In the genomic region with DNA sequence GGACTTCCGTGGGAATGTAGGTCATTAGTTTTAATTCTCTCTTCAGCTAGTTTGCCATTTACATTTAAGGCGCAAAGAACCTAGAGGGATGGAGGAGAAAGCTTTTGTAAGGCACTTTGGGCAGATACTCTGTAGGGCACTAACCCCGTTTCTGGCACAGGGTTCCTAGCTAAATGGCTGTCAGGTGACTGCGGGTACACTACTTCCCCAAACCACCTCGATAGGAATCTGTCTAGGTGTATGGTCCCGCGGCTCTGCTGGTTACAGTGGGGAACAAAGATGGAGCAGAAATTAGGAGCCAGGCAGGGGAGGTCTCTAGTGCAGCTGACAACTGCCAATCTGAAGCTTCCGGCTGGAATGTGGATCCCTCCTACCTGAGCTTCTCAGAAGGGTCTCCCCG, we compare ENCODE assay signal across 8 mouse cellular contexts. TPM values are rescaled to one million over a fixed set of nuclear protein-coding genes. Genes with fewer than 3 reads are reported as not detected.
DNase-seq lines count a peak whose midpoint lies in the region; ATAC-seq and TF ChIP-seq lines count a peak whose summit lies in the region.

No protein-coding gene starts in this region.

- peaks cover 6% of the 10 kb centered on the region; the same call in 1 of the 2 replicates for H3K36me3 ChIP-seq in kidney, postnatal 0 days (ENCODE audit: insufficient read depth, low read length)
- H3K36me3 ChIP-seq in embryonic facial prominence, embryonic 11.5 days (replicated peaks; ENCODE audit: control insufficient read depth, insufficient read depth, low read depth, low read length) = no peaks in the 10 kb centered on the region
- 0 out of 2 replicates have a peak, but pooled peaks cover 6% of the 10 kb centered on the region for H3K36me3 ChIP-seq in intestine, embryonic 15.5 days
- peaks cover 6% of the 10 kb centered on the region for H3K36me3 ChIP-seq in myocyte (ENCODE audit: control insufficient read depth, insufficient read depth)
- H3K36me3 ChIP-seq in thymus, adult 2 months (ENCODE audit: control insufficient read depth, insufficient read depth, low read length) = no peaks in the 10 kb centered on the region

- H3K27me3 ChIP-seq in kidney, postnatal 0 days (ENCODE audit: insufficient read depth, low read length) = no peaks in the 10 kb centered on the region
- H3K27me3 ChIP-seq in embryonic facial prominence, embryonic 11.5 days (ENCODE audit: control insufficient read depth, insufficient read depth, low read length) = no peaks in the 10 kb centered on the region
- H3K27me3 ChIP-seq in intestine, embryonic 15.5 days (replicated peaks) = no peaks in the 10 kb centered on the region
- no peaks in the 10 kb centered on the region for H3K27me3 ChIP-seq in myocyte (ENCODE audit: control insufficient read depth, insufficient read depth, insufficient read length)
- no peaks in the 10 kb centered on the region for H3K27me3 ChIP-seq in thymus, adult 2 months (ENCODE audit: control insufficient read depth, insufficient read depth, low read length)

- no peak for TF ChIP-seq CTCF in kidney, postnatal 0 days (IDR thresholded peaks at IDR 0.05; ENCODE audit: low read depth)
- TF ChIP-seq CTCF in thymus, adult 2 months (IDR thresholded peaks at IDR 0.05; ENCODE audit: borderline replicate concordance, control insufficient read depth, extremely low read depth, insufficient read depth, low read length, poor library complexity) = no peak

- peak overlapping the region; percentile 33 for H3ac ChIP-seq in myocyte (ENCODE audit: control insufficient read depth, insufficient read length)

- H3K9me3 ChIP-seq in kidney, postnatal 0 days (replicated peaks; ENCODE audit: low read length) = no peaks in the 10 kb centered on the region
- H3K9me3 ChIP-seq in embryonic facial prominence, embryonic 11.5 days (replicated peaks; ENCODE audit: control insufficient read depth, low read length) = no peaks in the 10 kb centered on the region
- H3K9me3 ChIP-seq in intestine, embryonic 15.5 days = no peaks in the 10 kb centered on the region

- no peak for TF ChIP-seq POLR2A in myocyte (IDR thresholded peaks at IDR 0.05; ENCODE audit: insufficient read length, low read depth)
- TF ChIP-seq POLR2A in thymus, adult 2 months (IDR thresholded peaks at IDR 0.05; ENCODE audit: control insufficient read depth, extremely low read depth, insufficient read depth, low read length, poor library complexity) = no peak

- no peak overlapping the region for H3K27ac ChIP-seq in kidney, postnatal 0 days
- no peak overlapping the region for H3K27ac ChIP-seq in embryonic facial prominence, embryonic 11.5 days (replicated peaks; ENCODE audit: low read depth, low read length)
- H3K27ac ChIP-seq in intestine, embryonic 15.5 days = 0 out of 2 replicates have a peak overlapping the region, but pooled peaks have one; percentile 29
- H3K27ac ChIP-seq in thymus, adult 2 months (ENCODE audit: control insufficient read depth, insufficient read depth, low read length) = no peak overlapping the region

- peaks cover 19% of the 10 kb centered on the region for H3K79me2 ChIP-seq in myocyte (ENCODE audit: control insufficient read depth, insufficient read depth)

- ATAC-seq in kidney, postnatal 0 days (replicated peaks; ENCODE audit: low FRiP score, low read depth) = no peak
- ATAC-seq in embryonic facial prominence, embryonic 11.5 days (replicated peaks; ENCODE audit: insufficient number of reproducible peaks, low FRiP score, low TSS enrichment, low read depth) = no peak
- ATAC-seq in intestine, embryonic 15.5 days = no peak
- ATAC-seq in cerebellum, adult (ENCODE audit: insufficient number of reproducible peaks, low FRiP score, low TSS enrichment) = no peak
- ATAC-seq in megakaryocyte progenitor cell, adult 5-6 weeks (replicated peaks; ENCODE audit: poor library complexity) = no peak

- H3K4me1 ChIP-seq in kidney, postnatal 0 days (replicated peaks; ENCODE audit: insufficient read depth, low read length) = peaks cover 18% of the 10 kb centered on the region
- H3K4me1 ChIP-seq in embryonic facial prominence, embryonic 11.5 days (ENCODE audit: control insufficient read depth, insufficient read depth, low read length) = peaks cover 3% of the 10 kb centered on the region; the same call in 1 of the 2 replicates
- peaks cover 32% of the 10 kb centered on the region for H3K4me1 ChIP-seq in intestine, embryonic 15.5 days (replicated peaks)
- peaks cover 28% of the 10 kb centered on the region for H3K4me1 ChIP-seq in thymus, adult 2 months (replicated peaks; ENCODE audit: control insufficient read depth, insufficient read depth, low read length)

- 14% methylated on average over 9 of the region's 9 CpGs for WGBS in kidney, postnatal 0 days
- WGBS in embryonic facial prominence, embryonic 11.5 days = 18% methylated on average over 9 of the region's 9 CpGs
- WGBS in intestine, embryonic 15.5 days = 24% methylated on average over 9 of the region's 9 CpGs
- 27% methylated on average over 9 of the region's 9 CpGs for WGBS in thymus, adult 2 months

- DNase-seq in kidney, postnatal 0 days (ENCODE audit: low spot score) = no peak
- no peak for DNase-seq in kidney, postnatal 4 days
- DNase-seq in embryonic facial prominence, embryonic 11.5 days (ENCODE audit: low spot score) = no peak
- DNase-seq in thymus, adult 2 months = no peak

- H3K9ac ChIP-seq in kidney, postnatal 0 days (ENCODE audit: low read depth, low read length) = peak overlapping the region; percentile 89; the same call in 1 of the 2 replicates
- peak overlapping the region; percentile 23; the same call in 1 of the 2 replicates for H3K9ac ChIP-seq in embryonic facial prominence, embryonic 11.5 days (replicated peaks; ENCODE audit: low read length)
- H3K9ac ChIP-seq in intestine, embryonic 15.5 days = peak overlapping the region; percentile 87; the same call in 1 of the 2 replicates

- H3K4me3 ChIP-seq in kidney, postnatal 0 days (replicated peaks; ENCODE audit: low read depth, low read length) = peak overlapping the region; percentile 82
- H3K4me3 ChIP-seq in embryonic facial prominence, embryonic 11.5 days (ENCODE audit: low read depth, low read length) = peak overlapping the region; percentile 92
- peak overlapping the region; percentile 94 for H3K4me3 ChIP-seq in intestine, embryonic 15.5 days (replicated peaks)
- peak overlapping the region; percentile 49 for H3K4me3 ChIP-seq in myocyte
- H3K4me3 ChIP-seq in thymus, adult 2 months (ENCODE audit: control insufficient read depth, insufficient read depth, low read length) = no peak overlapping the region

- H3K4me2 ChIP-seq in kidney, postnatal 0 days (ENCODE audit: low read length) = peak overlapping the region; percentile 86
- H3K4me2 ChIP-seq in embryonic facial prominence, embryonic 11.5 days (ENCODE audit: low read depth, low read length) = peak overlapping the region; percentile 98
- peak overlapping the region; percentile 94 for H3K4me2 ChIP-seq in intestine, embryonic 15.5 days (replicated peaks)
- peak overlapping the region; percentile 87 for H3K4me2 ChIP-seq in myocyte (ENCODE audit: low read depth)

TF ChIP-seq in myocyte, 11 proteins besides CTCF, POLR2A, EP300 and RAD21 (continues in another document):
- TF ChIP-seq E2F4 (IDR thresholded peaks at IDR 0.05; ENCODE audit: insufficient read depth) = no peak

RNA-seq across cellular contexts. Expression of a gene that starts 1.3 kb away (rescaled TPM):
- 5.9 and 6.6 TPM in 2 replicates for polyA plus RNA-seq in kidney, postnatal 0 days (2015; fragmentation: Nextera tagmentation; extraction: Ambion mirVana)
- polyA plus RNA-seq in embryonic facial prominence, embryonic 11.5 days (2014; fragmentation: Nextera tagmentation; extraction: Ambion mirVana) = 4.9 and 5.1 TPM in 2 replicates
- polyA plus RNA-seq in intestine, embryonic 15.5 days (2015; fragmentation: Nextera tagmentation; extraction: Ambion mirVana) = 8.3 TPM in 2 replicates
- polyA plus RNA-seq in myocyte (2012; fragmentation: generic; extraction: Trizol) = 18.0 TPM
- polyA plus RNA-seq in thymus, adult 2 months (2012; rRNA removed) = 46.1 and 47.3 TPM in 2 replicates
- total RNA-seq in megakaryocyte progenitor cell, adult 5-6 weeks (2015) = 4.8 and 5.6 TPM in 2 replicates
- total RNA-seq in megakaryocyte progenitor cell, adult 5-6 weeks (2017) = 3.6 and 5.5 TPM in 2 replicates

RNA-seq across cellular contexts. Expression of a gene that starts 30.8 kb away (rescaled TPM):
- polyA plus RNA-seq in kidney, postnatal 0 days (2015; fragmentation: Nextera tagmentation; extraction: Ambion mirVana) = 314 and 321 TPM in 2 replicates
- 388 and 414 TPM in 2 replicates for polyA plus RNA-seq in embryonic facial prominence, embryonic 11.5 days (2014; fragmentation: Nextera tagmentation; extraction: Ambion mirVana)
- polyA plus RNA-seq in intestine, embryonic 15.5 days (2015; fragmentation: Nextera tagmentation; extraction: Ambion mirVana) = 311 and 328 TPM in 2 replicates
- 388 TPM for polyA plus RNA-seq in myocyte (2012; fragmentation: generic; extraction: Trizol)
- 37.3 and 38.0 TPM in 2 replicates for polyA plus RNA-seq in thymus, adult 2 months (2012; rRNA removed)
- 76.7 and 114 TPM in 2 replicates for total RNA-seq in megakaryocyte progenitor cell, adult 5-6 weeks (2015)
- total RNA-seq in megakaryocyte progenitor cell, adult 5-6 weeks (2017) = 88.6 and 104 TPM in 2 replicates

RNA-seq across cellular contexts. Expression of a gene that starts 31.0 kb away (rescaled TPM):
- polyA plus RNA-seq in kidney, postnatal 0 days (2015; fragmentation: Nextera tagmentation; extraction: Ambion mirVana) = 12.9 and 15.2 TPM in 2 replicates
- 6.8 and 7.9 TPM in 2 replicates for polyA plus RNA-seq in embryonic facial prominence, embryonic 11.5 days (2014; fragmentation: Nextera tagmentation; extraction: Ambion mirVana)
- polyA plus RNA-seq in intestine, embryonic 15.5 days (2015; fragmentation: Nextera tagmentation; extraction: Ambion mirVana) = 4.5 and 5.7 TPM in 2 replicates
- 15.2 TPM for polyA plus RNA-seq in myocyte (2012; fragmentation: generic; extraction: Trizol)
- polyA plus RNA-seq in thymus, adult 2 months (2012; rRNA removed) = 1.3 and 1.8 TPM in 2 replicates
- total RNA-seq in megakaryocyte progenitor cell, adult 5-6 weeks (2015) = 0.99 TPM in 1 of 2 replicates, not detected in the other
- total RNA-seq in megakaryocyte progenitor cell, adult 5-6 weeks (2017) = not detected in 2 replicates

RNA-seq across cellular contexts. Expression of a gene that starts 35.1 kb away (rescaled TPM):
- 199 and 218 TPM in 2 replicates for polyA plus RNA-seq in kidney, postnatal 0 days (2015; fragmentation: Nextera tagmentation; extraction: Ambion mirVana)
- polyA plus RNA-seq in embryonic facial prominence, embryonic 11.5 days (2014; fragmentation: Nextera tagmentation; extraction: Ambion mirVana) = 286 and 292 TPM in 2 replicates
- 229 and 241 TPM in 2 replicates for polyA plus RNA-seq in intestine, embryonic 15.5 days (2015; fragmentation: Nextera tagmentation; extraction: Ambion mirVana)
- polyA plus RNA-seq in myocyte (2012; fragmentation: generic; extraction: Trizol) = 315 TPM
- polyA plus RNA-seq in thymus, adult 2 months (2012; rRNA removed) = 205 and 212 TPM in 2 replicates
- total RNA-seq in megakaryocyte progenitor cell, adult 5-6 weeks (2015) = 192 and 203 TPM in 2 replicates
- total RNA-seq in megakaryocyte progenitor cell, adult 5-6 weeks (2017) = 259 and 271 TPM in 2 replicates

RNA-seq across cellular contexts. Expression of a gene that starts 47.3 kb away (rescaled TPM):
- 42.5 and 42.6 TPM in 2 replicates for polyA plus RNA-seq in kidney, postnatal 0 days (2015; fragmentation: Nextera tagmentation; extraction: Ambion mirVana)
- 42.8 and 56.2 TPM in 2 replicates for polyA plus RNA-seq in embryonic facial prominence, embryonic 11.5 days (2014; fragmentation: Nextera tagmentation; extraction: Ambion mirVana)
- polyA plus RNA-seq in intestine, embryonic 15.5 days (2015; fragmentation: Nextera tagmentation; extraction: Ambion mirVana) = 53.5 and 56.2 TPM in 2 replicates
- polyA plus RNA-seq in myocyte (2012; fragmentation: generic; extraction: Trizol) = 36.1 TPM
- polyA plus RNA-seq in thymus, adult 2 months (2012; rRNA removed) = 171 and 181 TPM in 2 replicates
- 16.0 and 17.3 TPM in 2 replicates for total RNA-seq in megakaryocyte progenitor cell, adult 5-6 weeks (2015)
- 11.2 and 18.8 TPM in 2 replicates for total RNA-seq in megakaryocyte progenitor cell, adult 5-6 weeks (2017)

Comparison
In these comparisons a context has a peak if more than half of its experiments do, and no peak if none do; other contexts are left out.
1. H3K9ac ChIP-seq: peak in every context shown above with its lines; median percentile 89 in kidney, postnatal 0 days; 87 in intestine, embryonic 15.5 days; 23 in embryonic facial prominence, embryonic 11.5 days.